Mouse (Mus musculus) olfactory bulb, adult 2 months (tissue): ENCODE results near the gene Miip. TPM values are rescaled to one million over a fixed set of nuclear protein-coding genes. Genes with fewer than 3 reads are reported as not detected.
"Not testable (repeated sequence)": the region's sequence is repeated elsewhere in the genome, so short reads cannot be mapped to it uniquely, and the experiment has no call there.

ENCODE experiments used
- H3K27ac ChIP-seq: fragments of 200-500 bp; 2 replicates; pipeline ENCODE4 v1.5.1; 2012; ENCODE audit warnings: low read depth, low read length; ENCODE audit not compliant: insufficient read depth
- H3K4me1 ChIP-seq: fragments of 200-500 bp; 2 replicates; pipeline ENCODE4 v1.6.1; 2012; ENCODE audit warnings: low read length; ENCODE audit not compliant: control insufficient read depth, insufficient read depth
- H3K4me3 ChIP-seq: fragments of 200-500 bp; 2 replicates; pipeline ENCODE4 v1.5.1; 2012; ENCODE audit warnings: mild to moderate bottlenecking, low read depth, low read length, moderate library complexity; ENCODE audit not compliant: insufficient read depth
- CTCF ChIP-seq: fragments of 200-500 bp; IDR thresholded peaks from 2 replicates; pipeline ENCODE4 v1.5.1; 2012; ENCODE audit warnings: low read depth, mild to moderate bottlenecking, low read length, moderate library complexity; ENCODE audit not compliant: insufficient read depth
- POLR2A ChIP-seq: fragments of 200-500 bp; IDR thresholded peaks from 2 replicates; pipeline ENCODE4 v1.6.1; 2012; ENCODE audit warnings: mild to moderate bottlenecking, low read depth, low read length, moderate library complexity; ENCODE audit not compliant: insufficient read depth
- WGBS: fragments of 180-500 bp; shearing (Covaris S2); methylation state at CpG from one replicate; pipeline ENCODE4 v1.1.7; 2018; 5-methylcytosine and 5-hydroxymethylcytosine counted together
- polyA plus RNA-seq: library from polyadenylated mRNA; stranded (reverse); fragments of >200 nt; gene quantifications from 2 replicates; pipeline ENCODE4 v1.2.4, GENCODE M21; 2012; ENCODE audit warnings: low replicate concordance; ENCODE audit not compliant: missing spikeins, insufficient read depth, insufficient read length

Miip gene
- polyA plus RNA-seq, 1 experiment: not detected

- Histone ChIP-seq H3K4me1 (no peaks in the 10 kb centered on the region; the same call in 1 of the 2 replicates), H3K27ac (no peak overlapping the region), H3K4me3 (no peak overlapping the region)
- WGBS: 91% methylated on average over 3 of the region's 3 CpGs
- TF ChIP-seq CTCF: no peak
- TF ChIP-seq POLR2A: no peak
These were observed 6.6 kb downstream of the Miip start for GRCm38 (mm10) chr4:147862051-147862450.

DNA sequence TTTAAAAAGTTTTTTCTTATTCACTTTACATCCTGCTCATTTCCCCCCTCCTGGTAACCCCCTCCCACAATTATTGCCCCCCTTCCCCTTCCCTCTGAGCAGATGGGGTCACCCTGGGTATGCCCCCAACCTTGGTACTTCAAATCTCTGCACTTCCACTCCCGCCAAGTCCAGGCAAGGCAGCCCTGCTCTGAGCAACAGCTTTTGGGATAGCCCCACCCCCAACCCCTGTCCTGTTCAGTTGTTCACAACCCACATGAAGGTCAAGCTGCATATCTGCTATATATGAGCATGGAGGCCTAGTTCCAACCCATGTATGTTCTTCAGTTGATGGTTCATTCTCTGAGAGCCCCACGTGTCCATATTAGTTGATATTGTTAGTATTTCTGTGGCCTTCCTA is 17.8 kb downstream of the Miip start:
- 80% methylated on average over 2 of the region's 2 CpGs for WGBS
- H3K4me3 ChIP-seq: no peak overlapping the region

GRCm38 (mm10) chr4:147848584-147848991 is 20.0 kb downstream of the Miip start:
- no peak for TF ChIP-seq CTCF
- no peak for TF ChIP-seq POLR2A
- peaks cover 3% of the 10 kb centered on the region; the same call in 1 of the 2 replicates for H3K4me1 ChIP-seq
- WGBS: under 1% methylated on average over 4 of the region's 4 CpGs
- peak overlapping the region; percentile 16 for H3K27ac ChIP-seq
- H3K4me3 ChIP-seq: peak overlapping the region; percentile 97; the same call in 1 of the 2 replicates

More for the DNA sequence above, 17.8 kb downstream of the Miip start:
- H3K27ac ChIP-seq: no peak overlapping the region
- TF ChIP-seq CTCF: no peak
- no peak for TF ChIP-seq POLR2A
- H3K4me1 ChIP-seq: peaks cover 3% of the 10 kb centered on the region; the same call in 1 of the 2 replicates

GRCm38 (mm10) chr4:147847614-147848583 is 20.7 kb downstream of the Miip start, which contains the start of gene Zfp933:
TSS of gene Zfp933 (minus strand) at chr4:147848366.
- no peak for TF ChIP-seq CTCF
- no peak for TF ChIP-seq POLR2A
- 1% methylated on average over 23 of the region's 23 CpGs for WGBS
- Histone ChIP-seq H3K4me1 (peaks cover 3% of the 10 kb centered on the region; the same call in 1 of the 2 replicates), H3K4me3 (peak within 1 kb of the TSS; percentile 97), H3K27ac (peak within 1 kb of the TSS; percentile 16)

- WGBS: 98% methylated on average over 3 of the region's 3 CpGs
- TF ChIP-seq POLR2A (no peak), CTCF (no peak)
- Histone ChIP-seq H3K4me1 (no peaks in the 10 kb centered on the region; the same call in 1 of the 2 replicates), H3K4me3 (no peak overlapping the region), H3K27ac (no peak overlapping the region)
These were observed 25.7 kb downstream of the Miip start for GRCm38 (mm10) chr4:147842871-147843270.

GRCm38 (mm10) chr4:147839282-147839681 is 29.3 kb downstream of the Miip start:
- not testable (repeated sequence) for H3K4me3 ChIP-seq, H3K4me1 ChIP-seq, H3K27ac ChIP-seq
- WGBS: 100% methylated on average over 22 of the region's 26 CpGs

DNA sequence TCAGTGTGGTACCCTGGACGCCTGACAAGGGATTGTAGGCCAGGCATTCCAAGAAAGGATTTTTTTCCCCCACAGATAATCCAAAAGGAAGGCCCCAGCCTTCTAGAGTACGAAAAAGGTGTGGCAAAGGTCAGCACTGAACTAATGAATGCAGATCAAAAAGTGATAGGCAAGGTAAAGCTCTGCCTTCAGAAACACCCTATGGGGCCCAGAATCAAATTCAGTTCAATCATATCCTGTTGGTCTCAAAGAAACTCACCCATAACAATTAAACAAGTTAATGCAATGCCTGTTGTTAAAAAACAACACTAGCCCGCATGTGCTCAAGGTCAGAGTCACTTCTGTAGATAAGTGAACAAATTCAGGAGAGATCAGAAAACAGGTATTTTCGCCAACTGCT is 44.2 kb downstream of the Miip start:
- no peak for TF ChIP-seq CTCF
- Histone ChIP-seq H3K4me3 (no peak overlapping the region), H3K27ac (no peak overlapping the region), H3K4me1 (no peaks in the 10 kb centered on the region)
- 97% methylated on average over 4 of the region's 4 CpGs for WGBS

DNA sequence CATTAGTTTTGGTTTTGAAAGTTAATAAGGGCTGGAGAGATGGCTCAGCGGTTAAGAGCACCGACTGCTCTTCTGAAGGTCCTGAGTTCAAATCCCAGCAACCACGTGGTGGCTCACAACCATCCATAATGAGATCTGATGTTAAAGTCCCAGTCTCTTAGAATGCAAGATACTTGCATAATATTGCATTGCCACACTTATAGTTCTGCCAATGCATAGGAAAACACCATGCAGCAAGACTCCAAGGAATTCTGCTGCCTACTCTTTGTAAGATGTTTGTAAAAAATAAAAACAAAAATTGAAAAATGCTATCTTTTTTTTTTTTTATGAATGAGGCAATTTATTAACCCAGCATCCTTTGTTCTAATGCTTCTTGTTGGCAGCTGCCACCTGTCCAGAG is 47.2 kb downstream of the Miip start:
- not testable (repeated sequence) for H3K4me3 ChIP-seq, H3K27ac ChIP-seq, H3K4me1 ChIP-seq
- 91% methylated on average over 3 of the region's 3 CpGs for WGBS

DNA sequence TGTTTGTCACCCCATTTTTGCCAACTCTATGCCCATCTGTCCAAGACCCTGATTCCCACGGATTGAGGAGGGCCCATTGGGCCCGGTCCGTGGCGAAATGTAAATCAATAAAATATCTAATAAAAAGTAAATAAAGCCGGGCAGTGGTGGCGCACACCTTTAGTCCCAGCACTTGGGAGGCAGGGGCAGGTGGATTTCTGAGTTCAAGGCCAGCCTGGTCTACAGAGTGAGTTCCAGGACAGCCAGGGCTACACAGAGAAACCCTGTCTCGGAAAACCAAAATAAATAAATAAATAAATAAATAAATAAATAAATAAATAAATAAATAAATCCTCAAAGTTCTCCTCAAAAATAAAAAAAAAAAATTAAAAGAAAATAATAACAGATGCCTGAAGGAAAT is 49.0 kb downstream of the Miip start:
- not testable (repeated sequence) for H3K27ac ChIP-seq, H3K4me1 ChIP-seq, H3K4me3 ChIP-seq
- 84% methylated on average over 7 of the region's 7 CpGs for WGBS

- Histone ChIP-seq H3K4me1 (no peaks in the 10 kb centered on the region), H3K4me3 (no peak overlapping the region), H3K27ac (no peak overlapping the region)
- WGBS: 73% methylated on average over 2 of the region's 2 CpGs
- TF ChIP-seq POLR2A (no peak), CTCF (no peak)
These were observed 53.9 kb downstream of the Miip start for GRCm38 (mm10) chr4:147814592-147815167.
